Mouse (Mus musculus): Measurements from ENCODE around the gene Aldh1l1.

Aldh1l1 gene

DNA sequence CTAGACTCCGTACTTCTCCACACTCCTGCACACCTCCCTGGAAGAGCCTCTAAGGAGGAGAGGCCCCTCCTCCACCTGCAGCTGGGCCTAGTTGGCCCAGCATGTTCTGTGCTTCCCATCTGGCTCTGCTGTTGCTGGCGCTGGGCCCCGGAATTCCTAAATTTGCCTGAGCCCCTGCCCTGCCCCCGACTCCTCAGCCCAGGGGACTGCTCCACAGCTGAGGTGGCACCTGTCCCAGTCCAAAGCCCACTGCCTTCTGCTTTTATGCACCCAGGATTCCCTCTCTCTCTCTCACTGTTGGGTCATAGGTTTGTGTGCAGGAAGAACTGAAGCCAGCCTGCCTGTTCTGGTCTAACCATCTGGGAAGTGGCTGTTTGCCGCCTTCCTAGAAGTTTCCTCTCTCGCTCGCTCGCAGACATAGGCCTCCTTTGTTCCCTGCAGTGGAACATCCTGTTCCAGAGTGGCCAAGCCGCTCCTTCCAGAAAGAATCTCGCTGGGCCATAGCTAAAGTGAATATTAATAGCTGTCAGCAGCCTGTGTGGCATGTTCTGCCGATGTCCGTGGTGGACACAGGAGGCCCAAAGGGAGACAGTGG, 15.2 kb upstream of the Aldh1l1 start:
- DNase-seq (ENCODE audit: low read depth, low spot score), result no peak

DNA sequence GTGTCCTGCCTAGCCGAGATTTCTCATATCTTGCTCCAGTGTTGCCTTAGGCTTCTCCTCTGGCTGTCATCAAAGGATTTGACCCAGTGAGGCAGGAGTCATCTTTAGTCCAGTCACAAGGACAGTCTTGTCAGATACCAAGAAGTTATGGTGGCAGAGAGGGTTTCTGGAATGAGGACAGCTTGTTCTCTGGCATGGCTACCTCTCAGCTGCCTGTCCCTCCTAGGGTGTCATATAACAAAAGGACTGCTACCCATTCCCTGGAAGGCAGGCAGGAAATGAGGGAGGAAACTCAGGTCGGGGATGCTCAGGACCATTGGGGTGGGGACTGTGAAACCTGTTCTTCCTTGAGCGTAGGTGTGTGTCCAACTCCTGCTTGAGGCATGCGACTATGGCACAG, 14.1 kb upstream of the Aldh1l1 start:
- no peak for DNase-seq (ENCODE audit: low read depth, low spot score)

DNA sequence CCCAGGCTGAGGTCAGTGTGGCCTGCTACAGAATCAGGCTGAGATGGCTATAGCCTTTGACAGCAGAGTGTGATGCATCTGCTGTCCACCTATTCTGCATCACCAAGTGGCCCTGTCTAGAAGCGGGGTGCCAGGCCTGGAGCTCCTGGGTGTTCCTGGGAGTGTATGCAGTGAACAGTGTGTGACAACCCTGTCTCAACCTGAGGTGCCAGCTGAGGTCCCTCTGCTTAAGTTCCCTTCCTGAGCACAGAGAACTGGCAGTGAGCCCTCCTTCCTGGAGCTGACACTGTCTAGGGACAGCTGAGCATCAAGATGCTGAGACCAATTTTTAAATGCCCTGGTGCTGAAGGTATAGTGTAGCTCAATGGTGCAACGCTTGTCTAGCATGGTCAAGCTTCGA, 13.5 kb upstream of the Aldh1l1 start:
- DNase-seq (ENCODE audit: low read depth, low spot score), result no peak

DNA sequence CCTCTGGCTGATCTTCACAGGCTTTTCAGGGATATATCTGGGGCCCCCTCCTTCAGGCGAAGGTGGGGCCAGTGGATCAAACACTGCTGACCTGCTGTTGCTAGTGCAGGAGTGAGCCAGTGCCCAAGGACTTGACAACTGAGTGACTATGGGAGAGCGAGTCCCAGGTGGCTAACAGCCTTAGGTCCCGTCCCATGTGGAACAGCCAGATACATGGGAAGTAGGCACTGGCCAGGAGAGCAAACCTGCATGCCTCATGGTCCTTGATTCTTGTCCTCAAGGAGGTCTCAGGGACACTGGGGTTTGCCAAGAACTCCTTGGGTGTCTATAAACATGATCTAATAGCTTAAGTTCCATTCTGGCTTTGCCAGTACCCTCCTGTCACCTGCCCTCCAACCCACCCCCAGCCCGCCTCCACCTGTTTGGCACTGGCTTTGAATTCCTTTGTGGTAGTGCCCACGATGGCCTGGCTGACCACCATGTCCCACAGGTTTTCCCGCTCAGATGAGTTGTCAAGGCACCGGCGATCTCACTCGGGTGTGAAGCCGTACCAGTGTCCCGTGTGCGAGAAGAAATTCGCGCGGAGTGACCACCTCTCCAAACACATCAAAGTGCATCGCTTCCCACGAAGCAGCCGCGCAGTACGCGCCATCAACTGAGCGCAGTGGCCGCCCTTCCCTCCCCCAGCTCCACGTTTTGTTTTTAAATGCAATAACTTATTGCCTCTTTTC, 12.4 kb upstream of the Aldh1l1 start:
- no peak for DNase-seq (ENCODE audit: low read depth, low spot score)

DNA sequence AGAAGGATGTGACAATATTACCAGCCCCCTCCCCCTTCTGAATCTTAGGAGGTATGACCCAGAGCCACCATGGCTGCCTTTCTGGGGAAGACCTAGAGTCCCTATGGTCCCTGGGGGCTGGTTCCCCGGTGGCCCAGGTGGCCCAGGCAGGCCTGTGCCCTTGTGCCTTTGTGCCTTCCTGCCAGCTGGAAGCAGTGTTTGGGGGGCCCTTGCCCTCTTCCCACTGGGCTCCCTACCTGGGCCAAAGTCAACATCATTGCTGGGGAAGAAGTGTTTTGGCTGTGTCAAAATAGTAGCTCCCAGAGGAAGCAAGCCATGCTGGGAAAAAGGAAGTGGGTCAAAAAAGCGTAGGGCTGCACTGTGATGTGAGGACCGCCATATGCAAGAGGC, 11.9 kb upstream of the Aldh1l1 start:
- DNase-seq (ENCODE audit: low read depth, low spot score), result no peak

DNA sequence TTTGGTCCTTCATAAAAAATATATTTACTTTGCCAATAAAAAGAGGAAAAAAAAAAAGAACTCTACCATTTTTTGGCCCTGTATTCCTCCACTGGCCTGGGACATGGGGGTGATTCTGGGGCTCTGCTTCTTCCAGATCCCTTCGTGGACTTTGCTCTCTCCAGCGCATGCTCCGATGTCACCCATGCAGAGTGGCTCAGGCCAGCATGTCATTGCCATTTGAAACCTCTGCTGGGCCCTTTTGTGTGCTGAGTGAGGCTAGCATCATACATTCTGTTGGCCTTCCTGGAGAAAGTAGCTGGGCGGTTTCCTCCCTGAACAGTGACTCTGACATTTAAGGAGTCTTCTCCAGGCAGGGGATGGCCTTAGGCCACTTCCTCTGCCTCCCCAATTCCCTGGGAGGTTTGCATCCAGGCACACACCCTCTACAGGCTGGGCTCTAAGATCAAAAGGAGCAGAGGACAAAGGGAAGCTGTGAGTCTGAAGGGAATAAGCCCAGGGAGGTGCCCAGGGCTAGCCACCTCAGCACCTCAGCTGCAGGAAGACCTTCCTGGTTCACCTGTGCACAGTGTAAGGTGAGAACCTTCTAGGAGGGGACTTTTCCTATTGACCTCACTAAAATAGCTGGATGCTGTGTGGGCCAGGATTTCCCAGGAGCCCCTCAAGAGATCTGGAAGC, 10.9 kb upstream of the Aldh1l1 start:
- DNase-seq (ENCODE audit: low read depth, low spot score), result no peak

DNA sequence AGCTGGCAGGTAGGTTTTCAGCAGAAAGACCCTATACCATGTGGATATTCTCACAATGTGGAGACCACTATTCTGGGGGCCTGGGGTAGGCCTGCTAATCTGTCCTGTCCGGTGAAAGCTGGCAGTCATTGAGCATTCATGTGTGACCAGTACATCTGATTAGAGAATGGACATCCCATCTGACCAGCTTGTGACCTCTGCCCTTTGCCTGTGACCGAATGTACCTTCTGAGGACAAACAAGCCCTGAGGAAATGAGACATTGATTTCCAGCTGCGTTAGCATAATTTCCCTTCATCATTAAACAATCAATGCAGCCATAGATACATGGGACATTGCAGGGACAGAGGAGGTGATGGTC, 10.4 kb upstream of the Aldh1l1 start:
- DNase-seq (ENCODE audit: low read depth, low spot score), result no peak

DNA sequence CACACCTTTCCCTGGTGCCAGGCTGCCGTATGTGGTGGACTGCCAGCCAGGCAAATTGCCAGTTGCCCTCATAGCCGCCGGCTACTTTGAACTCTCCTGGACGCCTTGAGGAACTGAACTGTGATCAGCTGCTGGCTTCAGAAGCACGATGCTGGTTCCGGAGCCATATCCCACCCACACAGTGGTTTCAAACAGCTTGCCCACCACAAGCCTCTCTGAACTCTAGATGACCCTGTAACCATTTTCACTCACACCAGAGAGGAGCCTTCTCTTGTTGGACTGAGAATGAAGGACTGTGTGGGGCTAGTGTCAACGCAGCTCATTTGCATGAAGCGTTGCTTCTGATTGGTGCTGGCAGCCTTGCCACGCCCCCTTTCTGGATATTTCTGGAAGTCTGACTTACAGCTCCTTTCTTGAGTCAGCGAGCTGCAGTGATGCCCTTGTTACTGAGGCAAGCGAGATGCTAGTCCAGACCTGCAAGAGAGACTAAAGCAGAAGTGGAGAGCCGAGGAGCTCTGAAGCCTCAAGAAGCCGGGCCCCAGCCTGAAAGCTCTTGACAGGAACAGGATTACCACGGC, 9.2 kb upstream of the Aldh1l1 start:
- DNase-seq (ENCODE audit: low read depth, low spot score), result no peak

DNA sequence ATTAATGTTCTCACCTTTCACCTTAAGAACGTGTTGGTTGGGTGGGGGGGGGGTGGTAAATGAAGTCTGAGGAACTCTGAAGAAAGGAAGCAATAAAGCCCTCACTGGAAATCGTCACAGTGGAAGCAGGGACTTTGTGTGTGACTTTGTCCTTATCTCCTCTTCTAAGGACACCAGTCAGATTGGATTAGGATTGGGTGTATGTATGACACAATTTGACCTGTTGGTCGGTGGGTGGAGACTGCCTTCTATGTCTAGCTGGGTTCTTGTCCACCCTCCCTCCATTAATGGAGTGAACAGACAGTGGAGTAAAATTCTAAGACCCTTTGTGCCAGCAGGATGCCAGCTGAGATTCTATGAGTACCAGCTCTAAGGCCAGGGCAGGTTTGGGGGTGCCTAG, 2.0 kb upstream of the Aldh1l1 start:
- no peak for DNase-seq (ENCODE audit: low read depth, low spot score)

DNA sequence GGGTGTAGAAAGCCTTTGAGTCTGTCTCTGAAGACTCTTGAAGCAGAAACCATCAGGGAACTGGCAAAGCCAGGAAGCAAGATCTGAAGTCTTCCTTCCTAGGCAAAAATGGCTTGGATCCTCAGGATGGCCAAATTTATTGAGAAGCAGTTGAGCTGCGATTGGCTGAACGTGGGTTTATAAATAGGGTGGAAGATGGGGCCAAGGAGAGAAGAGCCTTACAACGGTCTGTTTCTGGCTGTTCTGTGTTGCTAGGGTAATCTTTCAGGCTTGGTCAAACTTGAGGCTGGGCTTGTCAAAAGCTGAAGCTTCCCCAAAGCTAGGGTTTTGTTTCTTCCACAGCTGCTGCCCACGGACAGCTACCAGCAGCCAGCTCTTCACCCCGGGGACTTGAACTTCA, 1.4 kb upstream of the Aldh1l1 start:
- no peak for DNase-seq (ENCODE audit: low read depth, low spot score)

DNA sequence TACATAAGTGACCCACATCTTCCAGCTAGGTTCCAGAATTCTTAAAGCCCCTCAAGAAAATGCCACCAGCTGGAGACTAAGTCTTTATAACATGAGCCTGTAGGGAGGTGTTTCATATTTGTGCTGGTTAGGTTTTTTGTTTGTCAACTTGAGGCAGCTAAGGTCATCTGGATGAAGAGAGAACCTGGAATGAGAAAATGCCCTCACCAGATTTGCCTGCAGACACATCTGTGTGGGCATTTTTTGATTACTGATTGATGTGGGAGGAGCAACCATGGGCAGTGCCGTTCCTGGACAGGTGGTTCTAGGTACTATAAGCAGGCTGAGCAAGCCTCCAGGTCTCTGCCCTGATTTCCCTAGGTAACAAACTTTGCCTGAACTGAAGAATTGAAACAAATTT, 1.3 kb downstream of the Aldh1l1 start:
- DNase-seq (ENCODE audit: low read depth, low spot score), result no peak

DNA sequence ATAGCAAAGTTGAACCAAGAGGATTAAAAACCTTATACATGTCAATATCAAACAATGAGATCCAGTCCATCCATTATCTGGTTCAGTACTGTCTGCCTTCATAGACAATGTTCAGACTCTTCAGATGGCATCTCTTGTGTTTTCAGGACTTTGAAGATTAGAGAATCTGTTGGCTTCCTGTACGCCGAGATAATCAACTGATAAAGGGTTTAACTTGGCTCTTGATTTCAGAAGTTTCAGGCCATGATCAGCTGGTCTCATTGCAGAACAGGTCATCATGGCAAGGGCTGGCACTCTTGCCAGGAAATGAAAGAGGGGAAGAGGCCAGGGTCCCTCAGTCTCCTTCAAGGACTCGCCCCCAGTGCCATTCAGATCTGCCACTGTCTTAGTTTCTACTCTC, 3.3 kb downstream of the Aldh1l1 start:
- no peak for DNase-seq (ENCODE audit: low read depth, low spot score)

DNA sequence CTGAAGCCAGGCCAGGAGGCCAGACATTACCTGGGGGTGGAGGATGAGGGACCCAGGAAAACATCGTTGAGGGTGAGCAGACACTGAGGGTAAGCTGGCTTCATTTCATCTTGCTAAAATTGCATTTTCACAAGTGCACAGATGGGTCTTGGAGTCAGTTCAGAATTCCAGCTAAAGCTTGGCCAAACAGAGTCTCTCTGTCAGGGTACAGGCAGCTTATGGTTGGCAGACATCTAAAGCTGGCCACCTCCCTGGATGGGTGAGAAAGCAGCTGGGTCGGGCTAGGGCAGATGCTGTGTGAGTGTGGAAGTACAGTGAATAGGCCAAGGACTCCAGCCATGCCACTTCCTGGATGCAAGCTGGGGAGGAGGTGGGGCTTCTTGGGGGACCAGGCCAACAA, 4.7 kb downstream of the Aldh1l1 start:
- DNase-seq (ENCODE audit: low read depth, low spot score), result no peak

DNA sequence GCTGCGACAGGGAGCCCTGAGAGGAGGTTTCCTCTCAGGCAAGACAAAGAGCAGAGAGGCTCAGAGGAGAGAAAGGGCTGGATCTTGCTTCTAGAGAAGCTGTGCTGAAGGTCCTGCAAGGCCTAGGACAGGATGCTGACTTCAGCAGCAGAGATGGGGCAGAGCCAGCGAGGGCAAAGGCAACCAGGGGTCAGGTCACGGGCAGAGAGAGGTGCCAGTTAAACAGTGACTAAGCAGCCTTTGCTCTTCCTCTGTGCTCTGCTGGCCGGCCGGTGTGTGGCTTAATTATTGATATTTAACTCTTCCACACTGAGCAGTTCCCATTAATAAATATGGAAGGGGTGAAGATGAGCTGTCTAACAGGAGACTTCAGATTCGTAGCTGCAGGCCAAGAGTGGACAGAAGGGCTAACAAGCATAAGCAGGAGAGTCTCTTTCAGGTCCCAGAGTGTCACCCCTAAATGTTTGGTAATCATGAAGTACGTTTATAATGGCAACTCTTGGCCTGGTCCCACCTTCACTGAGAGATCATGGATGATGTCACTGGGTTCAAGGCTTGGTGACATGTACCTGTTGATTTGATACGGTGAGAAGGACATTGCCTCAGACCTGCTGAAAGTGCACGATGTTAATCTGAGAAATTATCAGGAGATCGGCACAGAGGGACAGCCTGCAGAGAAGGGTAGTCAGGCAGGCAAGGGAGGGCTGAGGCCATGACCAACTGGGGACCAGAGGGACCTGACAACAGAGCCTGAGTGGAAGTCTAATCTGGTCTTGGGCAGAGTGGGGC, 5.9 kb downstream of the Aldh1l1 start:
- DNase-seq (ENCODE audit: low read depth, low spot score), result no peak

DNA sequence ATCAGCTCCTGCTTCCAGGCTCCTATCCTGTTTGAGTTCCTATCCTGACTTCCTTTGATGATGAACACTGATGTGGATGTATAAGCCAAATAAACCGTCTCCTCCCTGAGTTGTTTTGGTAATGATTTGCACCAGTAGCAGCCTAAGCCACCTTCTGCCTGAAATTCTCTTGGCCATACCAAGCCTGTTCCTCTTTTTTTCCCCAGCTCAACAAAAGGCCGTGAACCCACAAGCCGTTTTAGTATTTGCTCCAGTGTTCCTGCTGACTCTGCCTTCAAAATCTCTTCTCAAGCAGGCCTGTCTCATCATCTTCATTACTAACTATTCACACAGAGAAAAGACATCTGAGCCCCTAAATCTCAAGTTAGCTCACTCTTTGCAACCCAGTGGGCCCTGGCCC, 7.9 kb downstream of the Aldh1l1 start:
- no peak for DNase-seq (ENCODE audit: low read depth, low spot score)

DNA sequence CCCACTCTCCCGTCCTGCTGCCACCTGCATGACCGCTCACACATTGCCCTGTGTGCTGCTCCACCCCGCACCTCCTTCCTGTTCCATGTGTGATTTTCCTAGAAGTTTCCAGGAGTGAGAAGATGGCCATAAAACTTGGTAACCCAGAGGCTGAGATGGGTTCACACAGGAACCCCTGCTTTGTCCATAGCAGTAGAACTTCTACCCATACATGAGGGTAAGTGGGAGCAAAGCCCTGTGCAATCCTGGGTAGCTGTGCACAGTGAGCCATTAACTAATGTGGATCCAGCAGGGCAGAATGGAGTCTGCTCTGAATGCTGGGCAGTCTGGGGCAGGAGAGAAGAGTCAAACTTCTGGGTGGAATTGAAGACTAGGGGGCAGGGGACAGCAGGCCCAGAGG, 8.3 kb downstream of the Aldh1l1 start:
- no peak for DNase-seq (ENCODE audit: low read depth, low spot score)

DNA sequence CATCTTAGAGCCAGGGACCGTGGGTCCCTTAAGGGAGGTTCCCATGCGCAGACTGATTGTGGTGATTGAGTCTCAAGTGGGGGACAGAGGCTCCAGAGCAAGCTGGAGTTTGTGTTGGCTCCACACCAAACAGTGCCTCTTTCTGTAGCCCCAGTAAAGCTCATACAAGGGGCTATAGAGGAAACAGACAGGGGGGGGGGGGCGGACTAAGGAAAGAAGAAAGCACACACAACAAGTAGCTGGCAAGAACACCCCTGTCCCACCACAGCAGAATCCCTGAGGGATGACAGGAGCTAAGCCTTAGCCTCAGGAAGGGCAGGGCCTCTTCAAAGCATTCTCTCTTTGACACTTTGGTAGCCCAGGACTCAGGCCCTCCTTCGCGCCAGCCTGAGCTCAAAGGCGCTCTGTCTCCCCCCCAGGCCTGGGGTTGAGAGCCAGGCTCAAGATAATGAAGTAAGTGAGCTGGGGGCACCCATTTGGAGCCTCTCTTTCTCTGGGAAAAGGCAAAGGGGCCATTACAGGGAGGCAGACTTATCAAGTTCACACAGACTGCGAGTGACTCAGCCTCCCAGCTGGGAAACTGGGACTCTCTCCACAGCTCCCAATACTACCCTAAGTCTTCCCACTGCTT, 9.2 kb downstream of the Aldh1l1 start:
- DNase-seq (ENCODE audit: low read depth, low spot score), result no peak

DNA sequence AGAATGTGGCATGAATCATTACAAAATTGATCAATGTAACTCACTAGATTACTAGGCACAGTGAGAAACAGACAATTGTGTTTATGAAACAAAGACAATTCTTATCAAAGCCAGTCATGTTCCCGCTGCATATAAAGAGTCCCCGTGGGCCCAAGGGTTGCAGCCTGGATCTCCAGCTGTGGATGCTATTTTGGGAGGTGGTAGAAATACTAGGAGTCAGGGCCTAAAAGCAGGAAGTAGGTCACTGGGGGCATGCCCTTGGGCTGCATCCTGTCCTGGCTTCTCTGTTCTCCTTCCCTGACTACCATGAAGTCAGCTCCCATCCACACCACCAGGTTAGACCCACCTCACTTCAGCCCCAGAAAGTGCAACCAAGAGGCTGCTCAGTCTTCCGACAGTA, 10.0 kb downstream of the Aldh1l1 start:
- DNase-seq (ENCODE audit: low read depth, low spot score), result no peak

DNA sequence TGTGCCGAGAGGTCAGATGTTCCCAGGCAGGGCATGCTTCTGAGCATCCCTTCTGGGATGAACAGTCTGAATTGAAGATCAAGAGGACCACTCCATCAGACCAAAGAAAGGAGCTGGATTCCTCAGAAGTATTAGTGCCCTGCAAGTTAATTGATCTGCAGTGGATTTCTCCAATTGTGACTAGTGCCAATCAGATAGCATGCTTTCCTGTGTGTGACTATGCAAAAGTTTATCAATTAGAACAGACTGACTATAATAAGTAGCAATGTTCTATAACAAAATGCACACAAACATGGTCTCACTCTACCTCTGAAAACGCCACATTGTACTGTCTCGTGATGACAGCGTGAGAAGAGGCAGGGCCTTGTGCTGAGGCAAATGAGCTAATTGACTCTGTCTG, 13.3 kb downstream of the Aldh1l1 start:
- no peak for DNase-seq (ENCODE audit: low read depth, low spot score)

DNA sequence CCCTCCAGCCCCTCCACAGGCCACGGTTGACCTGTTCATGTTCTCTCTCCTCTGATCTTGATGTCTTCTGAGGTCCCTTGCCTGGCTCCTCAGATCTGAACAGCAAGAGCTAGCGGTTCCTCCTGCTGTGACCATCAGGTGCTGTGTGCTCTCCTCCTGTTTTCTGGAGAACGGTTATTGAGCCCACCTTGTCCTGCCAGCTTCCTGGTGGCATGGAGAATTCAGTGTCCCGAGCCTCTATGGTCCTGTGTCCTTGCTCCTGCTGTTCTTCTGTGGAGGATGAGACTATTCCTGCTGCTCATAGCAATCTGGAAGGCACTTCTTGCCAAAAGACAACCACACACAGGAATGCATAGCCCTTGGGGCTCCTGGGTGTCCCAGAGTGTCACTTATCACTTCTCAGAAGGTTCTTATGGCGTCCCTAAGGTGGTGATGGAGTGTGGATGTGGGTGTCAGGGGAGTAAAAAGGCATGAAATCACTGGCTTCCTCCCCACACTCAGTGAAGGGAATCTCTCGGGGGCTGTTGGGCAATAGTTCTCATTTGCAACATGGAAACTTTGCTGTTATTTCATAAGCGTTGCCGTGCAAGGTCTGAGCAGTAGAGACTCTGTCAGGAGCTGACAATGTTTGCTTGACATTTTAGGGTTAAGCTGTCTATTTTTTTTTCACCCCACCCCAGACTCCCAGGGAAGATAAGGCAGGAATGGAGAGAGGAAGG, 15.2 kb downstream of the Aldh1l1 start:
- no peak for DNase-seq (ENCODE audit: low read depth, low spot score)

DNA sequence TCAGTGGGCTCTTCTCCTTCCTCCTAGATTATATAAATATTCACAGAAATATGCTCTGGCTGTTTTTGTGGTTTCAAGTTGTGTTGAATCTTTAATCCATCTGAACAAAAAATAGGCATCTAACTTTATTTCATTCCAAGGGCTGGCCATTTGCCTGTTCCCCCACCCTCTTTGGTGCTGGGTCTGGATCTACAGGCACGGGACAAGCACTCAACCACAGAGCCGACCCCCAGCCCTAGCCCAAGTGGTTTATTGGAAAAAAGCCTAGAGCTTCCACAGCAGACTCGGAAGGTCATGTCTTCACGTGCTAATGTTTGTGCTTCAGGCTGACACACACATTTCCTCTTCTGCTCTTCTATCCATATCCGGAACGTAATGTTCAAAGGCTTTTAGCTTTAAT, 19.7 kb downstream of the Aldh1l1 start:
- no peak for DNase-seq (ENCODE audit: low read depth, low spot score)

All from CD4-positive helper T cell, adult 2 months (primary cell).